Mouse (Mus musculus) layer of hippocampus, postnatal 14 days (tissue): ENCODE data around the gene Lrrc26. TPM values are rescaled to one million over a fixed set of nuclear protein-coding genes. Genes with fewer than 3 reads are reported as not detected.
A peak's percentile ranks its signal among the peaks of the same experiment; 100 is the strongest.

Source experiments
- DNase-seq, 2 experiments: peaks; one replicate each; pipeline ENCODE4 v3.0.0; 2021 to 2022; ENCODE audit warnings: low spot score in 2 of 2, mixed read lengths in 1 of 2
- total RNA-seq, 2 experiments: library from RNA; stranded (reverse); gene quantifications; 2 replicates each; pipeline ENCODE4 v1.2.3; 2021

Lrrc26 gene
- total RNA-seq, 2 experiments from 2014 or later = not detected

DNA sequence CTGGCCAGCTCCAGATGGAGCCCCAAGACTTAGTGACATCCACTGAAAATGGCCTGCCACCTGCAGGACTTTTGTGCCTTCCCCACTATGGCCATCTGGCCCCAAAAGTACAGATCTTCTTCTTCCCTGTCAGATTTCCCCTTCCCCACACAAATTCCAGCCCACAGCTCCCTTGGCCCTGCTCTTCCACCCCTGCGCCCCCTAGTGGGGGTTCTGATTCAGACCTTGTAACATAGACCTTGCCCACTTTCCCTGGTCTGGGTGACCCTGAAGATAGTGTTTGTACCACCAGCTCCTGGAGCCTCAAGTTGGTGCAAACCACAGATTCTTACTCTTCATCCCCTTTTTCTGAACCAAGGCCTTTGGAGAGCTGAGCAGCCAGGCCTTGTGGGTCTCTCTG, 3.1 kb downstream of the Lrrc26 start:
- DNase-seq = peak; percentile 74 to 75

GRCm38 (mm10) chr2:25293706-25294105, 4.0 kb downstream of the Lrrc26 start:
- no peak for DNase-seq

GRCm38 (mm10) chr2:25297093-25297492, 7.4 kb downstream of the Lrrc26 start:
- DNase-seq = no peak

GRCm38 (mm10) chr2:25298046-25298445, 8.3 kb downstream of the Lrrc26 start:
- no peak for DNase-seq

DNA sequence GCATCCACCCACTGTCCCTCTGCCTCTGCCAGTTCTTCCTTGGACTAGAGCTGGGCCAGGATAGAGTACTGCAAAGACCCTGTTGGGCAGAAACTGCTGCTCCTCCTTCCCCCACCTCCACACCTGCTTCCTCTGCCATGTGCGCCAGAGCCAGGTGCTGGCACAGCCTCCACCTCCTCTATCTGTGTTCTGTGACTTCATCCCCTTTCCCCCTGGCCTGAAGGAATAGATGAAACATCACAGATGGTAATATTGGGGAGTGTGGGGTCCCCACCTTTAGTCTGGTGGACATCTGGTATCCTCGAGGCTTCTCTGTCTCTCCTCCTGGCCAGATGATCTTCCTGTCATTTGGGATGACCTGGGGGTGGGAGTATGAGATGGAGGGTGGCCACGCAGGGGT, 13.7 kb downstream of the Lrrc26 start:
- DNase-seq = no peak

- no peak for DNase-seq
Observed at GRCm38 (mm10) chr2:25303931-25304656, 14.4 kb downstream of the Lrrc26 start.

- DNase-seq = peak; percentile 40 to 50
Observed at GRCm38 (mm10) chr2:25304657-25305541, 15.2 kb downstream of the Lrrc26 start.

DNA sequence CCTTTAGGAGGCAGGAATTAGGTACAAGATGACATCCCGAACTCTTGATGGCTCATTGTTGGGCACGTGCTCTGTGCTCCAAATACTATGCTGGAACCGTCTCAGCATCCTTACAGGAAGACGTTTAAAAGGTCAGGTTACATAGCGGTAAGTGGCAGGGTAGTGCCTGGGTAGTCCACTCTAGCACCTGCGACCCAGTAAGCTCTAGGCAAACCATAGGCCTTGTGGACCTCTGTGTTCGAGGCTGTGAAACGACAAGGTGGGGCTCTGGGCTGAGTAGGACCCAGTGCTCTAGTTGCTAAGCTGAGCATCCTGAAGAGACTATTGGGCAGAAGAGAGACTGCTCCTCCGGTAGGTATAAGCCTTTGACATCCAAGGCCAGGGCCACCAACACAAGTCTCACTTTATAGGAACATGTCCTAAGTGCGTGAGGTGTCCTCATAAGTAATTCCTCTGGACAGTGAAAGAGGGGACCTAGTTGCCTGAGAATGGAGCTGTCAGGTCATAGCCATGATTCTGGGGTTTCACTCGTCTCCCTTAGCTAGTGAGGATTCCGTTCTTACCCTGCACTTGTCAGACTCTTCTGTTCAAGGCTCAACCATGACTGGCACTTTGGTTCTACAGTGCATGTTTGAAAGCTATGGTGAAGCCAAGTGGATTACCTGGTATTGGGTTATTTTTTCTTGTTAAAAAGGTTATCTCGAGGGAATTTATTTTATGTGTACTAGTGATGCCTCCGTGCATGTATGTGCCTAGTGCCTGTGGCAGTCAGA, 16.1 kb downstream of the Lrrc26 start:
- DNase-seq = no peak

DNA sequence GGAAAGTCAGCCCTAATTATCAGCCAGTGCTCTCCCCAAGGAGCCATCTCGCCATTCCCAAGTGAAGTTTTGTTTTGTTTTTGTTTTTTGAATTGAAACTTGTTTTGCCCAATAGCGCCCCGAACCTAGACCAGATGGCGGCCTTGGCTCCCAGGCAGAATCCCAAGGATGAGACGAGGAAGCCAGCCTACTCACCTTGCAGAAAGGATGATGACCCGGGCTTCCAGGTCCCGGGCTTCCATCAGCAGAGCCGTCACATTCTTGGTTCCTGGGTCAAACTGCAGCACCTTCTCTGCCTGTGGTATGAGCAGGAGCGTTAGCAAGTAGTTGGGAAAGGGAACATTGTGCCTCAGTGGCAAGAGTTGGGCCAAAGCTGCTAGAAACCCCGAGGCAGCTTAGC, 20.5 kb downstream of the Lrrc26 start:
- no peak for DNase-seq

GRCm38 (mm10) chr2:25310969-25311368, 21.3 kb downstream of the Lrrc26 start:
- no peak for DNase-seq

DNA sequence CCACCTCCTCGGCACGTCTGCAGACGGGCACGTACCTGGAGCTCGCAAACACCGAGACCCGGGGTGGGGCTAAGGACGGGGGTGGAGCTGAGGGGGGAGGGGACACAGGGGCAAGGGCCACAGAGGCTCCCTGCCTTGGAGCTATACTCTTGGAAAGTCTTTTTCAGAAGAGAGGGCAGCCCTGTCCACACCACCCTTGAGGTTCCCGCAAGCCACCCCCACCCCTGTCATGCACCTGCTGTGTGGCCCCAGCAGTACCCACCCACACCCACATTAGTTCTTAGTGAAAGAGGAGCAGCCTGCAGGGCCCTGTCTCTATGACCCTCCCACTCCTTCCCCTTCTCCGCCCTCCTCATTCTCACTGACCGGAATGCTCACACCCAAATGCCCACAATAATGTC, 21.8 kb downstream of the Lrrc26 start:
- no peak for DNase-seq

- peak in 1 of 2 experiments; percentile 51 for DNase-seq
Observed at GRCm38 (mm10) chr2:25318119-25318966, 28.6 kb downstream of the Lrrc26 start.

- DNase-seq = peak; percentile 78 to 92
Observed at GRCm38 (mm10) chr2:25318971-25319773, 29.5 kb downstream of the Lrrc26 start, which contains the start of gene Grin1. Grin1 (minus strand) TSS chr2:25319187.

GRCm38 (mm10) chr2:25320084-25320483, 30.4 kb downstream of the Lrrc26 start:
- DNase-seq = no peak

GRCm38 (mm10) chr2:25326036-25326435, 36.3 kb downstream of the Lrrc26 start:
- no peak for DNase-seq

GRCm38 (mm10) chr2:25328440-25328839, 38.7 kb downstream of the Lrrc26 start:
- DNase-seq = peak in 1 of 2 experiments; percentile 55

DNA sequence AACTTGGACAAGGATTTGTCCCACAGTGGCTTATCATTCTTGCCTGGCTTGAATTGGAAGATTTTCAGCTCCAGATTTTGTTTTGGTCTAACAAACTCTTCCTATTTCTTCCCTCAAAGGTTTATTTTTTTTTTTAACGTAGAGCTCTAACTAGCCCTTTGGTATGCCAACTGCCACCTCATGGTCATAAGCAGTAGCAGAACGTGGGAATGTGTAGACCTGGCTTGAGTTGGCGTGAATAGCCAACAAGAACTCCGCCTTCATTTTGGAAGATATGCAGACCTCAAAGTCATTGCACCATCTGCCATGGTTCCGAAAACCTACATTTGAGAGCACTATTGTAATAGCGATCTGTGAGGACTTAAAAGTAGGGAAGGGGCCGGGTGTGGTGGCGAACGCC, 41.8 kb downstream of the Lrrc26 start:
- DNase-seq = no peak

- peak; percentile 98 to 100 for DNase-seq
Observed at GRCm38 (mm10) chr2:25332286-25333160, 42.8 kb downstream of the Lrrc26 start, which contains the start of gene Man1b1. Man1b1 (plus strand) TSS chr2:25332338.

- no peak for DNase-seq
Observed at GRCm38 (mm10) chr2:25333569-25333968, 43.9 kb downstream of the Lrrc26 start.
